Mouse (Mus musculus) right cerebral cortex, postnatal 10 days (tissue): ENCODE results near the gene Gm10720.
"Not testable (repeated sequence)": the region's sequence is repeated elsewhere in the genome, so short reads cannot be mapped to it uniquely, and the experiment has no call there.

Experiments used
- DNase-seq, 2 experiments: peaks; one replicate each; pipeline ENCODE4 v3.0.0; 2021; ENCODE audit warnings: low spot score in 2 of 2

Gm10720 gene

GRCm38 (mm10) chr9:3015354-3015753, at the start of gene Gm10720:
TSS of gene Gm10720 (plus strand) at chr9:3015654.
- not testable (repeated sequence) for DNase-seq

DNA sequence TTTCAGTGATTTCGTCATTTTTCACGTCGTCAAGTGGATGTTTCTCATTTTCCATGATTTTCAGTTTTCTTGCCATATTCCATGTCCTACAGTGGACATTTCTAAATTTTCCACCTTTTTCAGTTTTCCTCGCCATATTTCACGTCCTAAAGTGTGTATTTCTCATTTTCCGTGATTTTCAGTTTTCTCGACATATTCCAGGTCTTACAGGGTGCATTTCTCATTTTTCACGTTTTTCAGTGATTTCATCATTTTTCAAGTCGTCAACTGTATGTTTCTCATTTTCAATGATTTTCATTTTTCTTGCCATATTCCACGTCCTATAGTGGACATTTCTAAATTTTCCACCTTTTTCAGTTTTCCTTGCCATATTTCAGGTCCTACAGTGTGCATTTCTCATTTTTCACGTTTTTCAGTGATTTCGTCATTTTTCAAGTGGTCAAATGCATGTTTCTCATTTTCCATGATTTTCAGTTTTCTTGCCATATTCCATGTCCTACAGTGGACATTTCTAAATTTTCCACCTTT, 14.9 kb upstream of the Gm10720 start, which contains the start of gene Gm10722:
Gene Gm10722 (plus strand): TSS at position 478 of the 528 bp plus-strand sequence.
- peak in 1 of 2 experiments; percentile 25 for DNase-seq

DNA sequence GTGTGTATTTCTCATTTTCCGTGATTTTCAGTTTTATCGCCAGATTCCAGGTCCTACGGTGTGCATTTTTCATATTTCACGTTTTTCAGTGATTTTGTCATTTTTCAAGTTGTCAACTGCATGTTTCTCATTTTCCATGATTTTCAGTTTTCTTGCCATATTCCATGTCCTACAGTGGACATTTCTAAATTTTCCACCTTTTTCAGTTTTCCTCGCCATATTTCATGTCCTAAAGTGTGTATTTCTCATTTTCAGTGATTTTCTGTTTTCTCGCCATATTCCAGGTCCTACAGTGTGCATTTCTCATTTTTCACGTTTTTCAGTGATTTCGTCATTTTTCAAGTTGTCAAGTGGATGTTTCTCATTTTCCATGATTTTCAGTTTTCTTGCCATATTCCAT, 14.4 kb upstream of the Gm10720 start:
- DNase-seq: peak in 1 of 2 experiments; percentile 26

DNA sequence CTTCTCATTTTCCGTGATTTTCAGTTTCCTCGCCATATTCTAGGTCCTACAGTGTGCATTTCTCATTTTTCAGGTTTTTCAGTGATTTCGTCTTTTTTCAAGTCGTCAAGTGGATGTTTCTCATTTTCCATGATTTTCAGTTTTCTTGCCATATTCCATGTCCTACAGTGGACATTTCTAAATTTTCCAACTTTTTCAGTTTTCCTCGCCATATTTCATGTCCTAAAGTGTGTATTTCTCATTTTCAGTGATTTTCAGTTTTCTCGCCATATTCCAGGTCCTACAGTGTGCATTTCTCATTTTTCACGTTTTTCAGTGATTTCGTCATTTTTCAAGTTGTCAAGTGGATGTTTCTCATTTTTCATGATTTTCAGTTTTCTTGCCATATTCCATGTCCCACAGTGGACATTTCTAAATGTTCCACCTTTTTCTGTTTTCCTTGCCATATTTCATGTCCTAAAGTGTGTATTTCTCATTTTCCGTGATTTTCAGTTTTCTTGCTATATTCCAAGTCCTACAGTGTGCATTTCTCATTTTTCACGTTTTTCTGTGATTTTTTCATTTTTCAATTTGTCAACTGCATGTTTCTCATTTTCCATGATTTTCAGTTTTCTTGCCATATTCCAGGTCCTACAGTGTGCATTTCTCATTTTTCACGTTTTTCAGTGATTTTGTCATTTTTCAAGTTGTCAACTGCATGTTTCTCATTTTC, 13.3 kb upstream of the Gm10720 start:
- DNase-seq: peak; percentile 98 to 99

- not testable (repeated sequence) for DNase-seq
These were observed 12.6 kb upstream of the Gm10720 start, which contains the start of gene Gm11168 for GRCm38 (mm10) chr9:3002794-3003396. TSS of gene Gm11168 (plus strand) at chr9:3003346.

DNA sequence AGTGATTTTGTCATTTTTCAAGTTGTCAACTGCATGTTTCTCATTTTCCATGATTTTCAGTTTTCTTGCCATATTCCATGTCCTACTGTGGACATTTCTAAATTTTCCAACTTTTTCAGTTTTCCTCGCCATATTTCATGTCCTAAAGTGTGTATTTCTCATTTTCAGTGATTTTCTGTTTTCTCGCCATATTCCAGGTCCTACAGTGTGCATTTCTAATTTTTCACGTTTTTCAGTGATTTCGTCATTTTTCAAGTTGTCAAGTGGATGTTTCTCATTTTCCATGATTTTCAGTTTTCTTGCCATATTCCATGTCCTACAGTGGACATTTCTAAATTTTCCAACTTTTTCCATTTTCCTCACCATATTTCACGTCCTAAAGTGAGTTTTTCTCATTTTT, 9.3 kb upstream of the Gm10720 start:
- DNase-seq: not testable (repeated sequence)

GRCm38 (mm10) chr9:3006636-3007035, 8.8 kb upstream of the Gm10720 start:
- peak; percentile 86 to 95 for DNase-seq

- DNase-seq: not testable (repeated sequence)
These were observed 8.2 kb upstream of the Gm10720 start for GRCm38 (mm10) chr9:3007272-3007671.

- DNase-seq: not testable (repeated sequence)
These were observed 6.1 kb upstream of the Gm10720 start for GRCm38 (mm10) chr9:3009331-3009730.

- DNase-seq: not testable (repeated sequence)
These were observed 3.3 kb upstream of the Gm10720 start for GRCm38 (mm10) chr9:3012054-3012621.

DNA sequence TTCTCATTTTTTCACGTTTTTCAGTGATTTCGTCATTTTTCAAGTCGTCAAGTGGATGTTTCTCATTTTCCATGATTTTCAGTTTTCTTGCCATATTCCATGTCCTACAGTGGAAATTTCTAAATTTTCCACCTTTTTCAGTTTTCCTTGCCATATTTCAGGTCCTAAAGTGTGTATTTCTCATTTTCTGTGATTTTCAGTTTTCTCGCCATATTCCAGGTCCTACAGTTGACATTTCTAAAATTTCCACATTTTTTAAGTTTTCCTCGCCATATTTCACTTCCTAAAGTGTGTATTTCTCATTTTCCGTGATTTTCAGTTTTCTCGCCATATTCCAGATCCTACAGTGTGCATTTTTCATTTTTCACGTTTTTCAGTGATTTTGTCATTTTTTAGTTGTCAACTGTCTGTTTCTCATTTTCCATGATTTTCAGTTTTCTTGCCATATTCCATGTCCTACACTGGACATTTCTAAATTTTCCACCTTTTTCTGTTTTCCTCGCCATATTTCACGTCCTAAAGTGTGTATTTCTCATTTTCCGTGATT, 2.6 kb upstream of the Gm10720 start, which contains the start of gene Gm10721:
Gene Gm10721 (plus strand): TSS at position 408 of the 547 bp plus-strand sequence.
- DNase-seq: not testable (repeated sequence)

- peak in 1 of 2 experiments; percentile 16 for DNase-seq
These were observed 442 bp downstream of the Gm10720 start for GRCm38 (mm10) chr9:3015896-3016295.

DNA sequence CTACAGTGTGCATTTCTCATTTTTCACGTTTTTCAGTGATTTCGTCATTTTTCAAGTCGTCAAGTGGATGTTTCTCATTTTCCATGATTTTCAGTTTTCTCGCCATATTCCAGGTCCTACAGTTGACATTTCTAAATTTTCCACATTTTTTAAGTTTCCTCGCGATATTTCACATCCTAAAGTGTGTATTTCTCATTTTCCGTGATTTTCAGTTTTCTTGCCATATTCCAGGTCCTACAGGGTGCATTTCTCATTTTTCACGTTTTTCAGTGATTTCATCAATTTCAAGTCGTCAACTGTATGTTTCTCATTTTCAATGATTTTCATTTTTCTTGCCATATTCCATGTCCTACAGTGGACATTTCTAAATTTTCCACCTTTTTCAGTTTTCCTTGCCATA, 1.7 kb downstream of the Gm10720 start, which contains the start of gene Gm10719:
Gene Gm10719 (plus strand): TSS at position 301 of the 400 bp plus-strand sequence.
- DNase-seq: not testable (repeated sequence)

DNA sequence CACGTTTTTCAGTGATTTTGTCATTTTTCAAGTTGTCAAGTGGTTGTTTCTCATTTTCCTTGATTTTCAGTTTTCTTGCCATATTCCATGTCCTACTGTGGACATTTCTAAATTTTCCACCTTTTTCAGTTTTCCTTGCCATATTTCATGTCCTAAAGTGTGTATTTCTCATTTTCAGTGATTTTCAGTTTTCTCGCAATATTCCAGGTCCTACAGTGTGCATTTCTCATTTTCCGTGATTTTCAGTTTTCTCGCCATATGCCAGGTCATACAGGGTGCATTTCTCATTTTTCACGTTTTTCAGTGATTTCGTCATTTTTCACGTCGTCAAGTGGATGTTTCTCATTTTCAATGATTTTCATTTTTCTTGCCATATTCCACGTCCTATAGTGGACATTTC, 3.5 kb downstream of the Gm10720 start:
- peak; percentile 88 to 89 for DNase-seq

- DNase-seq: peak; percentile 76 to 85
These were observed 4.6 kb downstream of the Gm10720 start for GRCm38 (mm10) chr9:3019835-3020727.

GRCm38 (mm10) chr9:3022316-3023008, 7.0 kb downstream of the Gm10720 start:
- peak; percentile 65 to 72 for DNase-seq

DNA sequence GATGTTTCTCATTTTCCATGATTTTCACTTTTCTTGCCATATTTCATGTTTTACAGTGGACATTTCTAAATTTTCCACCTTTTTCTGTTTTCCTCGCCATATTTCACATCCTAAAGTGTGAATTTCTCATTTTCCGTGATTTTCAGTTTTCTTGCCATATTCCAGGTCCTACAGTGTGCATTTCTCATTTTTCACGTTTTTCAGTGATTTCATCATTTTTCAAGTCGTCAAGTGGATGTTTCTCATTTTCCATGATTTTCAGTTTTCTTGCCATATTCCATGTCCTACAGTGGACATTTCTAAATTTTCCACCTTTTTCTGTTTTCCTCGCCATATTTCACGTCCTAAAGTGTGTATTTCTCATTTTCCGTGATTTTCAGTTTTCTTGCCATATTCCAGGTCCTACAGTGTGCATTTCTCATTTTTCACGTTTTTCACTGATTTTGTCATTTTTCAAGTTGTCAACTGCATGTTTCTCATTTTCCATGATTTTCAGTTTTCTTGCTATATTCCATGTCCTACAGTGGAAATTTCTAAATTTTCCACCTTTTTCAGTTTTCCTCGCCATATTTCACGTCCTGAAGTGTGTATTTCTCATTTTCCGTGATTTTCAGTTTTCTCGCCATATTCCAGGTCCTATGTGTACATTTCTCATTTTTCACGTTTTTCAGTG, 8.0 kb downstream of the Gm10720 start, which contains the start of gene Gm10718:
Gene Gm10718 (plus strand): TSS at position 236 of the 673 bp plus-strand sequence.
- peak; percentile 19 to 26 for DNase-seq

- DNase-seq: peak; percentile 62 to 83
These were observed 8.7 kb downstream of the Gm10720 start for GRCm38 (mm10) chr9:3023985-3024648.

DNA sequence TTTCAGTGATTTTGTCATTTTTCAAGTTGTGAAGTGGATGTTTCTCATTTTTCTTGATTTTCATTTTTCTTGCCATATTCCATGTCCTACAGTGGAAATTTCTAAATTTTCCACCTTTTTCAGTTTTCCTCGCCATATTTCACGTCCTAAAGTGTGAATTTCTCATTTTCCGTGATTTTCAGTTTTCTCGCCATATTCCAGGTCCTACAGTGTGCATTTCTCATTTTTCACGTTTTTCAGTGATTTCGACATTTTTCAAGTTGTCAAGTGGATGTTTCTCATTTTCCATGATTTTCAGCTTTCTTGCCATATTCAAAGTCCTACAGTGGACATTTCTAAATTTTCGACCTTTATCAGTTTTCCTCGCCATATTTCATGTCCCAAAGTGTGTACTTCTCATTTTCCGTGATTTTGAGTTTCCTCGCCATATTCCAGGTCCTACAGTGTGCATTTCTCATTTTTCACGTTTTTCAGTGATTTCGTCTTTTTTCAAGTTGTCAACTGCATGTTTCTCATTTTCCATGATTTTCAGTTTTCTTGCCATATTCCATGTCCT, 9.5 kb downstream of the Gm10720 start, which contains the start of gene Gm10717:
Gene Gm10717 (plus strand): TSS at position 506 of the 556 bp plus-strand sequence.
- peak; percentile 45 to 58 for DNase-seq
